In genomic region chr16:44361921-44362890, GRCm38 (mm10) we compare ENCODE assay signal across 8 mouse cellular contexts. TPM values are rescaled to one million over a fixed set of nuclear protein-coding genes. Genes with fewer than 3 reads are reported as not detected.
DNase-seq lines count a peak whose midpoint lies in the region; ATAC-seq lines count a peak whose summit lies in the region.

No protein-coding gene starts in this region.

- 85% methylated on average over 10 of the region's 10 CpGs for WGBS in heart, embryonic 12.5 days

- no peak overlapping the region for H3K4me2 ChIP-seq in heart, embryonic 12.5 days

- H3K27me3 ChIP-seq in heart, embryonic 12.5 days (replicated peaks), result no peaks in the 10 kb centered on the region

- peak; percentile 84 for DNase-seq in heart, adult 11 months
- peak; percentile 41 to 45 for DNase-seq in right cerebral cortex, adult 2 months (ENCODE audit: low spot score in 2 of 2)
- DNase-seq in right cerebral cortex, adult 18-20 months, result no peak
- DNase-seq in cerebellum, adult 18-20 months, result peak; percentile 53 to 68
- DNase-seq in kidney, postnatal 10 days, result peak; percentile 53
- peak; percentile 65 for DNase-seq in retina, embryonic 14.5 days (ENCODE audit: low spot score)
- no peak for DNase-seq in urinary bladder, postnatal 4 days (ENCODE audit: low spot score in 2 of 2)

- no peak overlapping the region for H3K4me3 ChIP-seq in heart, embryonic 12.5 days

- no peaks in the 10 kb centered on the region for H3K9me3 ChIP-seq in heart, embryonic 12.5 days (replicated peaks)

- H3K27ac ChIP-seq in heart, embryonic 12.5 days (ENCODE audit: poor library complexity, severe bottlenecking), result no peak overlapping the region

- peaks cover 27% of the 10 kb centered on the region for H3K36me3 ChIP-seq in heart, embryonic 12.5 days

- no peak overlapping the region for H3K9ac ChIP-seq in heart, embryonic 12.5 days

- no peaks in the 10 kb centered on the region for H3K4me1 ChIP-seq in heart, embryonic 12.5 days (replicated peaks)

- ATAC-seq in heart, embryonic 12.5 days (ENCODE audit: insufficient number of reproducible peaks, low FRiP score), result no peak

RNA-seq across cellular contexts. Expression of gene Spice1, which starts 15.3 kb away (rescaled TPM):
- 22.1 and 23.9 TPM in 2 replicates for polyA plus RNA-seq in heart, embryonic 12.5 days (2016; fragmentation: Nextera tagmentation; extraction: Ambion mirVana)

RNA-seq across cellular contexts. Expression of gene Sidt1, which starts 29.2 kb away (rescaled TPM):
- not detected in 2 replicates for polyA plus RNA-seq in heart, embryonic 12.5 days (2016; fragmentation: Nextera tagmentation; extraction: Ambion mirVana)

RNA-seq across cellular contexts. Expression of gene Cfap44, which starts 32.4 kb away (rescaled TPM):
- polyA plus RNA-seq in heart, embryonic 12.5 days (2016; fragmentation: Nextera tagmentation; extraction: Ambion mirVana), result 0.10 and 0.19 TPM in 2 replicates

Comparison
In these comparisons a context has a peak if more than half of its experiments do, and no peak if none do; other contexts are left out.
1. DNase-seq: peak in heart, adult 11 months (single experiment), right cerebral cortex, adult 2 months (2 of 2), cerebellum, adult 18-20 months (2 of 2), kidney, postnatal 10 days (single experiment) and retina, embryonic 14.5 days (single experiment); none in right cerebral cortex, adult 18-20 months (single experiment) and urinary bladder, postnatal 4 days (0 of 2).